Mouse (Mus musculus) hindbrain, embryonic 14.5 days (tissue): ENCODE measurements at regions not wholly inside any gene's neighbourhood (a gene's known extent, or its start where the extent isn't known, plus 50 kb on each side); places are given as distances from the start of the nearest gene placed in this dataset.

Experiments used
- ATAC-seq: fragments of 200-750 bp; cut with Nextera tagmentation; 2 replicates; pipeline ENCODE4 v1.8.0; 2017; ENCODE audit warnings: moderate number of reproducible peaks, mild to moderate bottlenecking, moderate TSS enrichment, moderate library complexity; ENCODE audit not compliant: low FRiP score
- DNase-seq: peaks from one replicate; pipeline ENCODE4 v3.0.0-alpha.2; 2015; ENCODE audit warnings: low spot score
- H3K27ac ChIP-seq: fragments of 300-500 bp; sonication (generic); 2 replicates; pipeline ENCODE4 v1.5.1; 2014; ENCODE audit warnings: mild to moderate bottlenecking, moderate library complexity
- H3K27me3 ChIP-seq: fragments of 300-500 bp; sonication (generic); 2 replicates; pipeline ENCODE4 v1.6.1; 2014; ENCODE audit warnings: mild to moderate bottlenecking, low read length, mixed read lengths; ENCODE audit not compliant: control insufficient read depth, insufficient read depth
- H3K36me3 ChIP-seq: fragments of 300-500 bp; sonication (generic); replicated peaks from 2 replicates; pipeline ENCODE4 v1.6.1; 2014; ENCODE audit not compliant: control insufficient read depth, insufficient read depth
- H3K4me1 ChIP-seq: fragments of 300-500 bp; sonication (generic); replicated peaks from 2 replicates; pipeline ENCODE4 v1.6.1; 2014; ENCODE audit warnings: antibody characterized with exemption, low read length, mixed read lengths; ENCODE audit not compliant: control insufficient read depth, insufficient read depth
- H3K4me2 ChIP-seq: fragments of 300-500 bp; sonication (generic); replicated peaks from 2 replicates; pipeline ENCODE4 v1.6.1; 2014; ENCODE audit warnings: mild to moderate bottlenecking, moderate library complexity
- H3K4me3 ChIP-seq: fragments of 300-500 bp; sonication (generic); replicated peaks from 2 replicates; pipeline ENCODE4 v1.5.1; 2014; ENCODE audit warnings: mild to moderate bottlenecking, low read length
- H3K9ac ChIP-seq: fragments of 300-500 bp; sonication (generic); 2 replicates; pipeline ENCODE4 v1.6.1; 2014
- H3K9me3 ChIP-seq: fragments of 300-500 bp; sonication (generic); 2 replicates; pipeline ENCODE4 v1.6.1; 2016; ENCODE audit warnings: low read length; ENCODE audit not compliant: control insufficient read depth
- WGBS: fragments of 180-500 bp; shearing (Covaris S2); extraction: QIAGEN DNeasy Blood & Tissue Kit; methylation state at CpG from one replicate; pipeline ENCODE4 v1.1.7; 2014; 5-methylcytosine and 5-hydroxymethylcytosine counted together

GRCm38 (mm10) chr4:153727896-153728422 lies 229.1 kb upstream of the A430005L14Rik start:
- Histone ChIP-seq H3K9ac (no peak overlapping the region), H3K4me3 (no peak overlapping the region), H3K9me3 (no peaks in the 10 kb centered on the region), H3K27me3 (no peaks in the 10 kb centered on the region), H3K4me1 (no peaks in the 10 kb centered on the region), H3K4me2 (no peak overlapping the region), H3K36me3 (no peaks in the 10 kb centered on the region), H3K27ac (no peak overlapping the region)
- DNase-seq (no peak), ATAC-seq (no peak)
- 24% methylated on average over 10 of the region's 10 CpGs for WGBS

- DNase-seq = no peak
- Histone ChIP-seq H3K9me3 (0 out of 2 replicates have a peak, but pooled peaks cover 3% of the 10 kb centered on the region), H3K27me3 (no peaks in the 10 kb centered on the region), H3K36me3 (no peaks in the 10 kb centered on the region), H3K4me3 (no peak overlapping the region), H3K4me2 (no peak overlapping the region), H3K9ac (no peak overlapping the region), H3K27ac (no peak overlapping the region), H3K4me1 (no peaks in the 10 kb centered on the region)
- ATAC-seq = no peak
- 88% methylated on average over 11 of the region's 11 CpGs for WGBS
Observed at GRCm38 (mm10) chr4:153738088-153738487, 218.9 kb upstream of the A430005L14Rik start.

GRCm38 (mm10) chr4:153742241-153742640 lies 214.8 kb upstream of the A430005L14Rik start:
- H3K27me3 ChIP-seq = no peaks in the 10 kb centered on the region
- no peak overlapping the region for H3K4me2 ChIP-seq
- no peaks in the 10 kb centered on the region for H3K9me3 ChIP-seq
- H3K9ac ChIP-seq = no peak overlapping the region
- 93% methylated on average over 10 of the region's 10 CpGs for WGBS
- DNase-seq (no peak), ATAC-seq (no peak)
- no peaks in the 10 kb centered on the region for H3K36me3 ChIP-seq
- H3K4me1 ChIP-seq = no peaks in the 10 kb centered on the region
- no peak overlapping the region for H3K4me3 ChIP-seq
- H3K27ac ChIP-seq = no peak overlapping the region

- no peaks in the 10 kb centered on the region for H3K9me3 ChIP-seq
- no peak overlapping the region for H3K9ac ChIP-seq
- H3K4me3 ChIP-seq = no peak overlapping the region
- H3K4me1 ChIP-seq = no peaks in the 10 kb centered on the region; the same call in 1 of the 2 replicates
- 79% methylated on average over 6 of the region's 6 CpGs for WGBS
- H3K27me3 ChIP-seq = no peaks in the 10 kb centered on the region
- ATAC-seq (no peak), DNase-seq (no peak)
- H3K27ac ChIP-seq = no peak overlapping the region
- no peak overlapping the region for H3K4me2 ChIP-seq
- H3K36me3 ChIP-seq = no peaks in the 10 kb centered on the region
Observed at GRCm38 (mm10) chr4:153752791-153753190, 204.2 kb upstream of the A430005L14Rik start.

- ATAC-seq = no peak
Observed at GRCm38 (mm10) chr4:153758323-153758722, 198.7 kb upstream of the A430005L14Rik start.

GRCm38 (mm10) chr4:153758781-153759180 lies 198.3 kb upstream of the A430005L14Rik start:
- H3K4me2 ChIP-seq = no peak overlapping the region
- no peak overlapping the region for H3K27ac ChIP-seq
- no peak for ATAC-seq
- no peaks in the 10 kb centered on the region for H3K36me3 ChIP-seq
- H3K27me3 ChIP-seq = no peaks in the 10 kb centered on the region
- H3K4me1 ChIP-seq = no peaks in the 10 kb centered on the region
- no peak overlapping the region for H3K4me3 ChIP-seq
- H3K9ac ChIP-seq = no peak overlapping the region
- peaks cover 3% of the 10 kb centered on the region; the same call in 1 of the 2 replicates for H3K9me3 ChIP-seq
- DNase-seq = no peak
- 64% methylated on average over 8 of the region's 8 CpGs for WGBS

More at GRCm38 (mm10) chr4:153758323-153758722, 198.7 kb upstream of the A430005L14Rik start:
- Histone ChIP-seq H3K27ac (no peak overlapping the region), H3K36me3 (no peaks in the 10 kb centered on the region), H3K27me3 (no peaks in the 10 kb centered on the region), H3K4me1 (no peaks in the 10 kb centered on the region), H3K9me3 (no peaks in the 10 kb centered on the region), H3K4me3 (no peak overlapping the region), H3K9ac (no peak overlapping the region), H3K4me2 (no peak overlapping the region)
- no peak for DNase-seq
- WGBS = 95% methylated on average over 6 of the region's 6 CpGs

GRCm38 (mm10) chr4:153760934-153761333 lies 196.1 kb upstream of the A430005L14Rik start:
- H3K27ac ChIP-seq = no peak overlapping the region
- no peaks in the 10 kb centered on the region for H3K27me3 ChIP-seq
- no peak overlapping the region for H3K4me3 ChIP-seq
- ATAC-seq (no peak), DNase-seq (no peak)
- no peaks in the 10 kb centered on the region for H3K36me3 ChIP-seq
- no peak overlapping the region for H3K9ac ChIP-seq
- no peaks in the 10 kb centered on the region for H3K4me1 ChIP-seq
- peaks cover 3% of the 10 kb centered on the region; the same call in 1 of the 2 replicates for H3K9me3 ChIP-seq
- 87% methylated on average over 4 of the region's 4 CpGs for WGBS
- H3K4me2 ChIP-seq = no peak overlapping the region

GRCm38 (mm10) chr4:153763413-153763812 lies 193.6 kb upstream of the A430005L14Rik start:
- Histone ChIP-seq H3K4me1 (no peaks in the 10 kb centered on the region), H3K27ac (no peak overlapping the region), H3K9me3 (peaks cover 3% of the 10 kb centered on the region; the same call in 1 of the 2 replicates), H3K9ac (no peak overlapping the region), H3K4me2 (no peak overlapping the region), H3K36me3 (no peaks in the 10 kb centered on the region), H3K4me3 (no peak overlapping the region), H3K27me3 (no peaks in the 10 kb centered on the region)
- no peak for DNase-seq
- ATAC-seq = no peak
- WGBS = 51% methylated on average over 10 of the region's 10 CpGs

- Histone ChIP-seq H3K36me3 (no peaks in the 10 kb centered on the region), H3K9me3 (peaks cover 3% of the 10 kb centered on the region; the same call in 1 of the 2 replicates), H3K27me3 (no peaks in the 10 kb centered on the region), H3K9ac (no peak overlapping the region), H3K27ac (no peak overlapping the region), H3K4me3 (no peak overlapping the region), H3K4me1 (no peaks in the 10 kb centered on the region), H3K4me2 (no peak overlapping the region)
- no peak for ATAC-seq
- 72% methylated on average over 9 of the region's 9 CpGs for WGBS
- DNase-seq = no peak
Observed at GRCm38 (mm10) chr4:153767713-153768112, 189.3 kb upstream of the A430005L14Rik start.

GRCm38 (mm10) chr4:153768350-153768749 lies 188.7 kb upstream of the A430005L14Rik start:
- H3K9me3 ChIP-seq = peaks cover 3% of the 10 kb centered on the region; the same call in 1 of the 2 replicates
- no peak for ATAC-seq
- 64% methylated on average over 3 of the region's 3 CpGs for WGBS
- H3K9ac ChIP-seq = no peak overlapping the region
- H3K27ac ChIP-seq = no peak overlapping the region
- no peaks in the 10 kb centered on the region for H3K36me3 ChIP-seq
- no peak overlapping the region for H3K4me2 ChIP-seq
- H3K27me3 ChIP-seq = no peaks in the 10 kb centered on the region
- H3K4me3 ChIP-seq = no peak overlapping the region
- H3K4me1 ChIP-seq = no peaks in the 10 kb centered on the region
- DNase-seq = no peak
